Mouse (Mus musculus) cerebellum, adult 2 months (tissue): ENCODE data around the gene Med18. TPM values are rescaled to one million over a fixed set of nuclear protein-coding genes. Genes with fewer than 3 reads are reported as not detected.

Experiments used
- DNase-seq, 2 experiments: peaks; one replicate each; pipeline ENCODE4 v3.0.0; 2021
- H3K27ac ChIP-seq: fragments of 200-500 bp; 2 replicates; pipeline ENCODE4 v1.5.1; 2012; ENCODE audit warnings: low read length, control low read depth, inconsistent platforms; ENCODE audit not compliant: insufficient read depth
- H3K27me3 ChIP-seq: fragments of 200-500 bp; 2 replicates; pipeline ENCODE4 v1.6.1; 2012; ENCODE audit warnings: inconsistent platforms, mild to moderate bottlenecking, low read length, moderate library complexity; ENCODE audit not compliant: control insufficient read depth, insufficient read depth
- H3K4me1 ChIP-seq: fragments of 200-500 bp; 2 replicates; pipeline ENCODE4 v1.6.1; 2011; ENCODE audit warnings: low read length; ENCODE audit not compliant: control insufficient read depth, insufficient read depth
- H3K4me3 ChIP-seq: fragments of 200-500 bp; replicated peaks from 2 replicates; pipeline ENCODE3; 2011; ENCODE audit warnings: mild to moderate bottlenecking, low read depth, low read length, control low read depth; ENCODE audit not compliant: insufficient read depth
- CTCF ChIP-seq: fragments of 200-500 bp; IDR thresholded peaks from 2 replicates; pipeline ENCODE4 v1.5.1; 2011; ENCODE audit warnings: low read depth, mild to moderate bottlenecking, control low read depth, low read length, moderate library complexity, borderline replicate concordance; ENCODE audit not compliant: insufficient read depth
- POLR2A ChIP-seq: fragments of 200-500 bp; IDR thresholded peaks from 2 replicates; pipeline ENCODE4 v1.6.1; 2011; ENCODE audit warnings: low read length, control low read depth, borderline replicate concordance; ENCODE audit not compliant: insufficient read depth
- WGBS: fragments of 180-500 bp; shearing (Covaris S2); methylation state at CpG from one replicate; pipeline ENCODE4 v1.1.7; 2018; 5-methylcytosine and 5-hydroxymethylcytosine counted together
- polyA plus RNA-seq: library from polyadenylated mRNA; depleted of rRNA; stranded (reverse); fragments of >200 nt; gene quantifications from 2 replicates; pipeline ENCODE4 v1.2.3, GENCODE M21; 2012

Med18 gene
- polyA plus RNA-seq, 1 experiment, result 5.5 TPM

DNA sequence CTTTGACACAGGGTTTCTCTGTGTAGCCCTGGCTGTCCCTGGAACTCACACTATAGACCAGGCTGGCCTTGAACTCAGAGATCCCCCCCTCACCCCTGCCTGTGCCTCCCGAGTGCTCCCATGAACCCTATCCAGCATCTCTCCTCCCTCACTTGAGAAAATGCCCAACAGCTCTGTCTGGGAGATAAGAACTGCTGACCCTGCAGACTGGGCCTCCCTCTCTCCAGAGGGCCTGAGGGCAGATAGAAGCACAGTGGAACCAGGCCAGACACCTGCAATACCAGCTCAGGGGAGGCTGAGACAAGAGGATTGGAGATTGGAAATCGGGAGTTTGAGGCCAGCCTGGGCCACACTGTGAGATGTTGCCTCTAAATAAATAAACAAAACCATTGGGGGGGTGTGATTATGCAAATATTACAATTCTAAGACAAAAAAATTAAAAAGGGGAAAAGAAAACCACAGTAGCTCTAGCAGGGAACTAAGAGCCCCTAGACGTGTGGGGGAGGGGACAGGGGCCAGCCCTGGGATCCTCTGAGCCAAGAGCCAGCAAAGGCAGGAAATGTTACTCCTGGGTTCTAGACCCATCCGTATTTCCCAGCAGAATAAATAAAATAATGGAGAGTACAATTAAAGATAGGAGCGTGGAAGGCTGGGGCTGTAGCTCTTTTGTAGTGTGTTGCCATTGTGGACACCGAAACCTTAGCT is 41.5 kb upstream of the Med18 start:
- DNase-seq, result no peak
- no peak overlapping the region for H3K27ac ChIP-seq
- H3K4me3 ChIP-seq, result no peak overlapping the region
- no peaks in the 10 kb centered on the region for H3K4me1 ChIP-seq
- WGBS, result 77% methylated on average over 6 of the region's 6 CpGs
- TF ChIP-seq CTCF (no peak), POLR2A (no peak)
- H3K27me3 ChIP-seq, result no peaks in the 10 kb centered on the region

DNA sequence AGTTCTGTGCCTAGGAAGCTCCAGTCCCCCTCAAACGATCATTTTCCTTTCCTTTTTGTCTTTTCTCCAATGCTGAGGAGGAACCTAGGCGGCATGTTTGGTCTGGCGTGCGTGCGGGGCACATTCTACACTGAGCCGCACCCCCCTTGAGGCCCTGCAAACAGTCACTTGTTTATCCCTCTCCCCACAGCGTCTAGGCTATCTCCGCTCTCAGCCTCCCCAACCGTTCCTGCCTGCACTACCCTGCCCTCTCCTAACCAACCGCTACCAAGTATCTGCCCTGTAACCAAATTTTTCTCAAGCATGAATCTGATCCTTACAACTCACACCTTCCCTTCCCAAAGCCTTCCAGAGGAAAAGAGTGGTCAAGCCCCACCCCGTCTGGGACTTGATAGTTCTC is 39.6 kb upstream of the Med18 start:
- TF ChIP-seq CTCF (no peak), POLR2A (no peak)
- H3K4me3 ChIP-seq, result no peak overlapping the region
- no peaks in the 10 kb centered on the region for H3K27me3 ChIP-seq
- H3K4me1 ChIP-seq, result no peaks in the 10 kb centered on the region
- WGBS, result 88% methylated on average over 11 of the region's 11 CpGs
- DNase-seq, result no peak
- no peak overlapping the region for H3K27ac ChIP-seq

DNA sequence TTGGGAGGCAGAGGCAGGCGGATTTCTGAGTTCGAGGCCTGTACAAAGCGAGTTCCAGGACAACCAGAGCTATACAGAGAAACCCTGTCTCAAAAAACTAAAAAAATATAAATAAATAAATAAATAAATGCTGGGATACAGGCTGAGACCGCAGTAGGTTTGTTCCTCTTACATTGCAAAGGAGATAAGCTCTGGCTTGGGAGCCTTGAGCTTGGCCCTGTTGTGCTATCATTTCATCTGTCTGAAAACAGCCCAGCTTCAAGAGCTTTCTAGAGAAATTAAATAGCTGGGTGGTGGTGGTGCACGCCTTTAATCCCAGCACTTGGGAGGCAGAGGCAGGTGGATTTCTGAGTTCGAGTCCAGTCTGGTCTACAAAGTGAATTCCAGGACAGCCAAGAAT is 37.9 kb upstream of the Med18 start:
- TF ChIP-seq POLR2A (no peak), CTCF (no peak)
- Histone ChIP-seq H3K27me3 (no peaks in the 10 kb centered on the region), H3K4me3 (no peak overlapping the region), H3K27ac (no peak overlapping the region), H3K4me1 (no peaks in the 10 kb centered on the region)
- WGBS, result 95% methylated on average over 6 of the region's 6 CpGs
- DNase-seq, result no peak

DNA sequence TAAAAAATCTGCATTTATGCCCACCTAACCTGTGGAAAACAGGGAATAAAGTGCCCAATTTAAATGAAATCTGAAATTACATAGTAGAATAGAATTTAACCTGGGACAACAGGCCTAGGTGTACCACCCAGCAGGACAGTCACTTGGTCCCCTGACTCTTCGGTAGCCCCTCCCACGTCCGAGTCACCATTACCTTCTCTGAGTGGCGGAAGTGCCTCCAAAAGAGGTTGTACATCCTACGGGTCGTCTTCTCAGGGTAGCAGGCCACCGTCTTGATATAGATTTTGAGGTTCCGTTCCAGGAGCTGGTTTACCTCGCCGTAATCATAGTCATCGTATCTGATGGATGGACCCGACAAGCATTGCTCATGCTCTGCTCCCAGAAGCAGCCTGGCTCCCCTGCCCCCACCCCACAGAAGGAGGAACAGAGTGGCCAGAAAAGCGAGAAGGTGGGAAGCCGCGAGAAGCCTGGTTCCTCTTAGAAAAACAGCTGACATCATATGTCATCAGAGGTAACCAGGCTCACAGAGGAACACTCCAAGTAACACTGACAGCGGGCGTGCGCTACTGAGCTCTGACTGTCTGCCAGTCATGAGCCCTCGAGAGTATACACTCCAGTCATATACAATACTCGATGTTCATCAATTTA is 30.7 kb upstream of the Med18 start:
- DNase-seq, result no peak
- peaks cover 6% of the 10 kb centered on the region for H3K4me1 ChIP-seq

DNA sequence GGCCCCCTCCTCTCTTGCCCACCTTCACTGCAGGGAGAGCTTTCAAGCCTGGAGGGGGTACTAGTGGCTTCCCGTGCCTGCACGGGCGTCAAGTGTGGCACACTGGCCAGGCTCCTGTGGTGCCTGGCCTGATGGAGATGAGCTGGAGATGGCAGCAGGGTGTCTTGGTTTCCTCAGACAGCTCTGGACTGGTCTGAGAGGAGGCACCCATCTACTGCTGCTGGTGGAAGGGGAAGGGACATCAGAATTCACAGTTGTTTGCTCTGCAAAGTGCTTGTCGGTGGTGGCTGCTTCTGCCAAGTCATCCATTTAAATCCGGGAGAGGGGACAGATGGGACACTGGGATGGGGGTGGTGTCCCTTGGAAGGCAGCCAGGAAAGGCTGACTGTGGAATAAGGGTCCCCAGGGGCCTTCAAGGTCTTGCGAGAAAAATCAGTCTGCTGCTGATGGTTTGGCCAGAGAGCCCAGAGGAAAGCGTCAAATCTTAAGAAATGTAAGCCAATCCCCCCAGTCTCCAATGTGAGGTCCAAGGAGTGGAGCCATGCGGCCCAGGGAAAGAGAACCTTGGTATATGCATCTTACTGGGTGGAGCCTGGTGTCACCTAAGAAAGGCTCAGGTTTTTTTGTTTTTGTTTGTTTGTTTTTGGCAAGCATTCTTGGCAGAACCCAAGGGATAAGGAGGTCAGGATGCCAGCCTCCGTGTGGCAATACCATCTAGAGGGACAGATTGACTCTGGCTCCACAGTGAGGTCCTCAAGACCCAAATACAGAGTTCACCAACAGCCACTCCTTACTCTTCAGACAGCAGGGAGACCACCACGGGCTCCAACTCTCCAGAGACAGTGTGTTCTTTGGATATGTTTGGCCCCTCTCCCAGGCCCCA is 28.7 kb upstream of the Med18 start:
- Histone ChIP-seq H3K4me3 (no peak overlapping the region), H3K27ac (no peak overlapping the region), H3K4me1 (peaks cover 6% of the 10 kb centered on the region), H3K27me3 (no peaks in the 10 kb centered on the region)
- 14% methylated on average over 10 of the region's 10 CpGs for WGBS
- peak; percentile 24 to 41 for DNase-seq
- TF ChIP-seq POLR2A, result no peak

More for the DNA sequence above, 30.7 kb upstream of the Med18 start:
- TF ChIP-seq POLR2A (no peak), CTCF (no peak)
- 90% methylated on average over 20 of the region's 20 CpGs for WGBS
- Histone ChIP-seq H3K4me3 (no peak overlapping the region), H3K27ac (no peak overlapping the region), H3K27me3 (no peaks in the 10 kb centered on the region)

DNA sequence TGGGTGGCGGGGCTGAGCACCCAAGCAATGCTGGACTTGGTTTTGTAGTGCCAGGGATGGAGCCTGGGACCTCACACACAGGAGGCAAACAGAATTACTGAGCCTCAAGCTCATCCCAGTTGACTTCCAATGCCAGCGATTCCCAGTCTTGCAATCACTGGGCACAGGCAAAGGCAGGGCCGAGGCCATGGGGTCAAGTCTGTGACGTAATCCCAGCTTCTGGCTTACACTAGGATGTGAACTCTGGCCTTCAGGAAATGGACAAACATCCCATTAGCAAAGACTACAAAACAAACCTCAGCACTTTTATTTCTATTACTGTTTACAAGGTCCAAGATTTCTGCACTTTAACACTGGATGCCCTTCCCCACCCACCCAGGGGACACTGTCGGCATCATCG is 28.0 kb upstream of the Med18 start:
- H3K4me1 ChIP-seq, result peaks cover 6% of the 10 kb centered on the region
- H3K27me3 ChIP-seq, result no peaks in the 10 kb centered on the region
- TF ChIP-seq POLR2A (no peak), CTCF (no peak)
- 44% methylated on average over 6 of the region's 6 CpGs for WGBS
- H3K27ac ChIP-seq, result no peak overlapping the region
- no peak for DNase-seq
- no peak overlapping the region for H3K4me3 ChIP-seq

DNA sequence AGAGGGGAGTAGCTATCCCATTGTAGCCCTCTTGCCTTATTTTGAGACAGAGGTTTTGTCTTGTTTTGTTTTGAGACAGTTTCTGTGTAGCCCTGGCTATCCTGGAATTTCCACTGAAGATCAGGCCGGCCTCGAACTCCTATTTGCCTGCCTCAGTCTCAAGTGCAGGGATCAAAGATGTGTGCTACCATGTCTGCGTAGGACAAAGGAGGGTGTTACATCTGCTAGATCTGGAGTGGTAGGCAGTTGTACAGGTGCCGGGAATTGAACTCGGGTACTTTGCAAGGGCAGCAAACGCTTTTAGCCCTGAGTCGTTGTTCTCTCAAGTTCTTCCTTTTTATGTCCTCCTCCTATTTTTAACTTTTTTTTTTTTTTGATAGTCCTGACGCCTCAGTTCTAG is 27.3 kb upstream of the Med18 start:
- Histone ChIP-seq H3K27me3 (no peaks in the 10 kb centered on the region), H3K27ac (no peak overlapping the region), H3K4me1 (peaks cover 6% of the 10 kb centered on the region), H3K4me3 (no peak overlapping the region)
- WGBS, result 97% methylated on average over 8 of the region's 8 CpGs
- DNase-seq, result no peak
- no peak for TF ChIP-seq CTCF
- TF ChIP-seq POLR2A, result no peak
